ENCODE assay signal across 8 mouse cellular contexts in genomic region chr8:8602616-8603461, GRCm38 (mm10). TPM values are rescaled to one million over a fixed set of nuclear protein-coding genes. Genes with fewer than 3 reads are reported as not detected.
A peak's percentile ranks its signal among the peaks of the same experiment; 100 is the strongest.
DNase-seq lines count a peak whose midpoint lies in the region; ATAC-seq and TF ChIP-seq lines count a peak whose summit lies in the region.
"Had no signal": no experiment of that assay in that cellular context is flagged by ENCODE, and none has a peak within 500 bp of the region (broad histone marks: within the 10 kb centered on the region; RNA-seq: fewer than 3 reads in every experiment).

No protein-coding gene starts in this region.

- no peaks in the 10 kb centered on the region for H3K9me3 ChIP-seq in MEL (replicated peaks; ENCODE audit: insufficient read depth, low read length)
- H3K9me3 ChIP-seq in intestine, postnatal 0 days (ENCODE audit: control insufficient read depth), result no peaks in the 10 kb centered on the region
- H3K9me3 ChIP-seq: hindbrain, embryonic 15.5 days had no signal

- TF ChIP-seq POLR2A in MEL (IDR thresholded peaks at IDR 0.05; ENCODE audit: control insufficient read depth in 1 of 2, insufficient read depth in 1 of 2, low read depth in 1 of 2, low read length in 2 of 2, poor library complexity in 1 of 2), result no peak

- no peak for TF ChIP-seq CTCF in MEL (IDR thresholded peaks at IDR 0.05 in 2 of 3, conservative IDR thresholded peaks at IDR 0.05 in 1 of 3; ENCODE audit: control insufficient read depth in 1 of 3, insufficient read depth in 1 of 3, low read depth in 2 of 3, low read length in 3 of 3, poor library complexity in 1 of 3, severe bottlenecking in 1 of 3)
- TF ChIP-seq CTCF in intestine, postnatal 0 days (IDR thresholded peaks at IDR 0.05; ENCODE audit: low read depth), result peak; percentile 53

- no peak overlapping the region for H3K4me2 ChIP-seq in intestine, postnatal 0 days (replicated peaks; ENCODE audit: low read depth)
- H3K4me2 ChIP-seq: hindbrain, embryonic 15.5 days had no signal

- TF ChIP-seq RAD21 in MEL (IDR thresholded peaks at IDR 0.05; ENCODE audit: low read depth, low read length), result no peak

- H3K79me2 ChIP-seq in MEL (ENCODE audit: control insufficient read depth, insufficient read depth, low read length, poor library complexity), result no peaks in the 10 kb centered on the region

- ATAC-seq in intestine, postnatal 0 days, result peak; percentile 94

- no peaks in the 10 kb centered on the region for H3K4me1 ChIP-seq in MEL (ENCODE audit: control insufficient read depth in 1 of 2, insufficient read depth in 2 of 2, low read length in 2 of 2)
- H3K4me1 ChIP-seq in intestine, postnatal 0 days (replicated peaks; ENCODE audit: control insufficient read depth, insufficient read depth, low read length), result peaks cover 11% of the 10 kb centered on the region; the same call in 1 of the 2 replicates
- H3K4me1 ChIP-seq: hindbrain, embryonic 15.5 days had no signal

- H3K27me3 ChIP-seq in MEL (ENCODE audit: control insufficient read depth in 1 of 2, insufficient read depth in 2 of 2, low read length in 2 of 2), result no peaks in the 10 kb centered on the region
- no peaks in the 10 kb centered on the region for H3K27me3 ChIP-seq in intestine, postnatal 0 days (replicated peaks; ENCODE audit: control insufficient read depth, insufficient read depth, low read length)
- H3K27me3 ChIP-seq: hindbrain, embryonic 15.5 days had no signal

- TF ChIP-seq EP300 in MEL (IDR thresholded peaks at IDR 0.05; ENCODE audit: low read depth in 1 of 2, low read length in 2 of 2), result no peak

- H3K4me3 ChIP-seq in MEL (ENCODE audit: control insufficient read depth in 1 of 2, insufficient read depth in 1 of 2, low read depth in 2 of 2, low read length in 2 of 2), result no peak overlapping the region
- no peak overlapping the region for H3K4me3 ChIP-seq in intestine, postnatal 0 days (ENCODE audit: low read depth, low read length)
- H3K4me3 ChIP-seq: hindbrain, embryonic 15.5 days had no signal

- H3K9ac ChIP-seq in MEL (ENCODE audit: control insufficient read depth, low read depth, low read length, poor library complexity, severe bottlenecking), result no peak overlapping the region
- no peak overlapping the region for H3K9ac ChIP-seq in intestine, postnatal 0 days (ENCODE audit: low read depth, low read length)
- H3K9ac ChIP-seq: hindbrain, embryonic 15.5 days had no signal

- peak; percentile 3 for DNase-seq in MEL (ENCODE audit: low read depth, low spot score)
- peak; percentile 65 for DNase-seq in adrenal gland, adult 2 months
- peak; percentile 89 for DNase-seq in lung, postnatal 36 days
- no peak for DNase-seq in layer of hippocampus, adult 8-10 months (ENCODE audit: low spot score in 2 of 2)
- DNase-seq in cerebellum, adult 8-10 months, result no peak
- no peak for DNase-seq in right cerebral cortex, adult 2 months (ENCODE audit: low spot score in 2 of 2)

- H3K36me3 ChIP-seq in MEL (ENCODE audit: control insufficient read depth in 1 of 2, insufficient read depth in 2 of 2, low read length in 2 of 2), result no peaks in the 10 kb centered on the region
- H3K36me3 ChIP-seq in intestine, postnatal 0 days (ENCODE audit: control insufficient read depth, insufficient read depth), result no peaks in the 10 kb centered on the region
- H3K36me3 ChIP-seq: hindbrain, embryonic 15.5 days had no signal

- 31% methylated on average over 7 of the region's 7 CpGs for WGBS in intestine, postnatal 0 days

- H3K27ac ChIP-seq in MEL (ENCODE audit: control insufficient read depth, low read depth, low read length), result no peak overlapping the region
- peak overlapping the region; percentile 22; the same call in 1 of the 2 replicates for H3K27ac ChIP-seq in intestine, postnatal 0 days (ENCODE audit: low read depth, low read length)
- H3K27ac ChIP-seq: hindbrain, embryonic 15.5 days had no signal

TF ChIP-seq in MEL, 35 proteins besides CTCF, POLR2A, EP300 and RAD21:
- TF ChIP-seq GABPA (IDR thresholded peaks at IDR 0.05; ENCODE audit: low read depth, low read length) (no peak), POLR2AphosphoS2 (IDR thresholded peaks at IDR 0.05; ENCODE audit: low read length) (no peak), ETS1 (IDR thresholded peaks at IDR 0.05; ENCODE audit: low read depth, low read length) (no peak), MEF2A (IDR thresholded peaks at IDR 0.05; ENCODE audit: extremely low read depth, insufficient replicate concordance, low read depth, low read length, poor library complexity, severe bottlenecking) (no peak), MYB (IDR thresholded peaks at IDR 0.05; ENCODE audit: low read depth, low read length) (no peak), UBTF (IDR thresholded peaks at IDR 0.05; ENCODE audit: borderline replicate concordance, insufficient read depth, low read depth, low read length) (no peak), CHD1 (IDR thresholded peaks at IDR 0.05; ENCODE audit: low read depth, low read length) (no peak), BHLHE40 (IDR thresholded peaks at IDR 0.05; ENCODE audit: borderline replicate concordance, low read depth, low read length) (no peak), JUND (IDR thresholded peaks at IDR 0.05; ENCODE audit: low read depth, low read length) (no peak), TAL1 (IDR thresholded peaks at IDR 0.05; ENCODE audit: low read length) (no peak), ZMIZ1 (IDR thresholded peaks at IDR 0.05; ENCODE audit: low read depth, low read length) (no peak), HCFC1 (IDR thresholded peaks at IDR 0.05; ENCODE audit: low read depth, low read length) (no peak), ZNF384 (IDR thresholded peaks at IDR 0.05; ENCODE audit: low read depth, low read length) (no peak), MXI1 (IDR thresholded peaks at IDR 0.05; ENCODE audit: low read depth, low read length) (no peak), GATA1 (IDR thresholded peaks at IDR 0.05; ENCODE audit: low read depth, low read length) (no peak), ZKSCAN1 (IDR thresholded peaks at IDR 0.05; ENCODE audit: low read depth, low read length) (no peak), NRF1 (IDR thresholded peaks at IDR 0.05; ENCODE audit: insufficient read depth, low read depth, low read length, poor library complexity, severe bottlenecking) (no peak)

RNA-seq across cellular contexts. Expression of gene Efnb2, which starts 58.2 kb away (rescaled TPM):
- 0.12 and 0.13 TPM in 2 replicates for total RNA-seq in MEL (2012; rRNA removed)
- polyA plus RNA-seq in MEL (2012; ENCODE audit: insufficient read depth in 1 of 2, insufficient read length in 2 of 2, low read depth in 1 of 2, low replicate concordance in 2 of 2, missing spikeins in 1 of 2), result under 1 TPM in 1 of 2 experiments, not detected in 1; 0.19 TPM
- total RNA-seq in adrenal gland, adult 2 months (2021), result 10 to 100 TPM; 15.1 to 18.0 TPM
- 17.5 and 23.9 TPM in 2 replicates for polyA plus RNA-seq in adrenal gland, adult 2 months (2012; rRNA removed)
- 6.7 and 7.6 TPM in 2 replicates for polyA plus RNA-seq in intestine, postnatal 0 days (2015; fragmentation: Nextera tagmentation; extraction: Ambion mirVana)
- total RNA-seq in layer of hippocampus, adult 8-10 months (2022), result 10 to 100 TPM; 33.8 to 44.3 (median 39.9) TPM

Comparison
In these comparisons a context has a peak if more than half of its experiments do, and no peak if none do; other contexts are left out.
1. DNase-seq: peak in MEL (single experiment), adrenal gland, adult 2 months (single experiment) and lung, postnatal 36 days (single experiment); none in layer of hippocampus, adult 8-10 months (0 of 2), cerebellum, adult 8-10 months (single experiment) and right cerebral cortex, adult 2 months (0 of 2).
2. RNA of gene Efnb2, which starts 58.2 kb away (total RNA-seq): 33.8 to 44.3 TPM in layer of hippocampus, adult 8-10 months and 15.1 to 18.0 TPM in adrenal gland, adult 2 months; 0.12 to 0.13 TPM in MEL; every median in the first group is over 10 times any median in the second.